Mouse (Mus musculus) macrophage (primary cell): ENCODE measurements around the gene Tubb3. TPM values are rescaled to one million over a fixed set of nuclear protein-coding genes. Genes with fewer than 3 reads are reported as not detected.
"Not testable (repeated sequence)": the region's sequence is repeated elsewhere in the genome, so short reads cannot be mapped to it uniquely, and the experiment has no call there.

Source experiments
- H3K27ac ChIP-seq: fragments of 350-480 bp; formaldehyde crosslinking; 2 replicates; pipeline ENCODE4 v1.9.0; 2021
- H3K36me3 ChIP-seq: fragments of 350-480 bp; formaldehyde crosslinking; 2 replicates; pipeline ENCODE4 v1.9.0; 2021; ENCODE audit errors: inconsistent target
- H3K4me3 ChIP-seq: fragments of 350-480 bp; formaldehyde crosslinking; 2 replicates; pipeline ENCODE4 v1.9.0; 2021; ENCODE audit errors: inconsistent target
- H3K79me2 ChIP-seq: fragments of 350-480 bp; formaldehyde crosslinking; 2 replicates; pipeline ENCODE4 v1.9.0; 2021; ENCODE audit errors: inconsistent target
- WGBS: methylation state at CpG from one replicate; pipeline ENCODE4 v1.1.7; 2026; ENCODE audit warnings: inconsistent platforms; ENCODE audit not compliant: missing documents; 5-methylcytosine and 5-hydroxymethylcytosine counted together
- polyA plus RNA-seq: library from polyadenylated mRNA; stranded (reverse); fragments of 250-400 nt; gene quantifications from 3 replicates; pipeline ENCODE4 v1.2.4, GENCODE M21; 2018; ENCODE audit warnings: inconsistent platforms

The Tubb3 gene
- polyA plus RNA-seq, 1 experiment from 2014 or later = not detected

GRCm38 (mm10) chr8:123420525-123421281 lies 9.5 kb downstream of the Tubb3 start:
- 91% methylated on average over 34 of the region's 34 CpGs for whole genome bisulfite sequencing
- H3K79me2 ChIP-seq = no peaks in the 10 kb centered on the region
- H3K27ac ChIP-seq = no peak overlapping the region
- no peak overlapping the region for H3K4me3 ChIP-seq
- H3K36me3 ChIP-seq = no peaks in the 10 kb centered on the region

- Histone ChIP-seq H3K27ac (no peak overlapping the region), H3K4me3 (no peak overlapping the region), H3K79me2 (no peaks in the 10 kb centered on the region), H3K36me3 (no peaks in the 10 kb centered on the region)
- WGBS = 98% methylated on average over 18 of the region's 19 CpGs
These were observed 10.1 kb downstream of the Tubb3 start for GRCm38 (mm10) chr8:123421325-123421724.

GRCm38 (mm10) chr8:123422056-123422780 lies 11.0 kb downstream of the Tubb3 start:
- no peaks in the 10 kb centered on the region for H3K79me2 ChIP-seq
- 27% methylated on average over 16 of the region's 17 CpGs for WGBS
- no peaks in the 10 kb centered on the region for H3K36me3 ChIP-seq
- H3K27ac ChIP-seq = no peak overlapping the region
- H3K4me3 ChIP-seq = no peak overlapping the region

- Histone ChIP-seq H3K79me2 (no peaks in the 10 kb centered on the region), H3K27ac (no peak overlapping the region), H3K4me3 (no peak overlapping the region), H3K36me3 (no peaks in the 10 kb centered on the region)
- WGBS = 69% methylated on average over 2 of the region's 3 CpGs
These were observed 11.5 kb downstream of the Tubb3 start for GRCm38 (mm10) chr8:123422781-123423159.

GRCm38 (mm10) chr8:123423441-123423840 lies 12.2 kb downstream of the Tubb3 start, which contains the start of gene Def8:
TSS of gene Def8 (plus strand) at chr8:123423527.
- 95% methylated on average over 7 of the region's 7 CpGs for WGBS
- no peak within 1 kb of the TSS for H3K4me3 ChIP-seq

GRCm38 (mm10) chr8:123426511-123427509 lies 15.6 kb downstream of the Tubb3 start:
- H3K36me3 ChIP-seq = no peaks in the 10 kb centered on the region
- H3K79me2 ChIP-seq = no peaks in the 10 kb centered on the region
- no peak overlapping the region for H3K27ac ChIP-seq
- H3K4me3 ChIP-seq = no peak overlapping the region
- 96% methylated on average over 27 of the region's 27 CpGs for WGBS

More at GRCm38 (mm10) chr8:123423441-123423840, 12.2 kb downstream of the Tubb3 start, which contains the start of gene Def8:
- Histone ChIP-seq H3K36me3 (no peaks in the 10 kb centered on the region), H3K79me2 (no peaks in the 10 kb centered on the region), H3K27ac (no peak within 1 kb of the TSS)

GRCm38 (mm10) chr8:123427639-123428275 lies 16.5 kb downstream of the Tubb3 start:
- Histone ChIP-seq H3K4me3 (no peak overlapping the region), H3K79me2 (no peaks in the 10 kb centered on the region), H3K27ac (no peak overlapping the region), H3K36me3 (no peaks in the 10 kb centered on the region)
- WGBS = 94% methylated on average over 21 of the region's 24 CpGs

GRCm38 (mm10) chr8:123428343-123428893 lies 17.2 kb downstream of the Tubb3 start:
- no peak overlapping the region for H3K27ac ChIP-seq
- no peaks in the 10 kb centered on the region for H3K79me2 ChIP-seq
- H3K4me3 ChIP-seq = no peak overlapping the region
- H3K36me3 ChIP-seq = no peaks in the 10 kb centered on the region
- 94% methylated on average over 24 of the region's 29 CpGs for WGBS

GRCm38 (mm10) chr8:123428939-123429721 lies 17.9 kb downstream of the Tubb3 start:
- no peaks in the 10 kb centered on the region for H3K36me3 ChIP-seq
- H3K79me2 ChIP-seq = no peaks in the 10 kb centered on the region
- no peak overlapping the region for H3K4me3 ChIP-seq
- H3K27ac ChIP-seq = no peak overlapping the region
- 97% methylated on average over 23 of the region's 23 CpGs for WGBS

GRCm38 (mm10) chr8:123429722-123430013 lies 18.4 kb downstream of the Tubb3 start:
- H3K27ac ChIP-seq, H3K36me3 ChIP-seq, H3K4me3 ChIP-seq, H3K79me2 ChIP-seq: not testable (repeated sequence)
- 98% methylated on average over 11 of the region's 15 CpGs for WGBS

- not testable (repeated sequence) for H3K79me2 ChIP-seq, H3K27ac ChIP-seq, H3K36me3 ChIP-seq, H3K4me3 ChIP-seq
- WGBS = 90% methylated on average over 6 of the region's 8 CpGs
These were observed 19.7 kb downstream of the Tubb3 start for GRCm38 (mm10) chr8:123430936-123431335.

- Histone ChIP-seq H3K27ac (no peak overlapping the region), H3K36me3 (no peaks in the 10 kb centered on the region), H3K4me3 (no peak overlapping the region), H3K79me2 (no peaks in the 10 kb centered on the region)
- WGBS = 94% methylated on average over 22 of the region's 25 CpGs
These were observed 20.6 kb downstream of the Tubb3 start for GRCm38 (mm10) chr8:123431616-123432365.

GRCm38 (mm10) chr8:123432381-123432780 lies 21.2 kb downstream of the Tubb3 start:
- no peaks in the 10 kb centered on the region for H3K79me2 ChIP-seq
- no peak overlapping the region for H3K27ac ChIP-seq
- H3K36me3 ChIP-seq = no peaks in the 10 kb centered on the region
- H3K4me3 ChIP-seq = no peak overlapping the region
- WGBS = 98% methylated on average over 9 of the region's 16 CpGs
